Mouse (Mus musculus) embryonic facial prominence, embryonic 15.5 days (tissue): ENCODE measurements around the gene Adam33. TPM values are rescaled to one million over a fixed set of nuclear protein-coding genes. Genes with fewer than 3 reads are reported as not detected.
"Not testable (repeated sequence)": the region's sequence is repeated elsewhere in the genome, so short reads cannot be mapped to it uniquely, and the experiment has no call there.

Experiments
- ATAC-seq: fragments of 200-750 bp; cut with Nextera tagmentation; 2 replicates; pipeline ENCODE4 v1.8.0; 2017; ENCODE audit warnings: low read depth, moderate TSS enrichment; ENCODE audit not compliant: insufficient number of reproducible peaks, low FRiP score, low TSS enrichment
- H3K27ac ChIP-seq: fragments of 300-500 bp; sonication (generic); replicated peaks from 2 replicates; pipeline ENCODE4 v1.5.1; 2015; ENCODE audit warnings: mild to moderate bottlenecking, inconsistent platforms
- H3K27me3 ChIP-seq: fragments of 300-500 bp; sonication (generic); 2 replicates; pipeline ENCODE4 v1.6.1; 2015; ENCODE audit warnings: inconsistent platforms
- H3K36me3 ChIP-seq: fragments of 300-500 bp; sonication (generic); 2 replicates; pipeline ENCODE4 v1.6.1; 2015; ENCODE audit warnings: mild to moderate bottlenecking, inconsistent platforms
- H3K4me1 ChIP-seq: fragments of 300-500 bp; sonication (generic); 2 replicates; pipeline ENCODE4 v1.6.1; 2015; ENCODE audit warnings: inconsistent platforms
- H3K4me2 ChIP-seq: fragments of 300-500 bp; sonication (generic); replicated peaks from 2 replicates; pipeline ENCODE4 v1.6.1; 2015; ENCODE audit warnings: mild to moderate bottlenecking, inconsistent platforms
- H3K4me3 ChIP-seq: fragments of 300-500 bp; sonication (generic); replicated peaks from 2 replicates; pipeline ENCODE4 v1.5.1; 2015; ENCODE audit warnings: mild to moderate bottlenecking, inconsistent platforms
- H3K9ac ChIP-seq: fragments of 300-500 bp; sonication (generic); 2 replicates; pipeline ENCODE4 v1.6.1; 2015; ENCODE audit warnings: inconsistent platforms
- H3K9me3 ChIP-seq: fragments of 300-500 bp; sonication (generic); replicated peaks from 2 replicates; pipeline ENCODE4 v1.6.1; 2016; ENCODE audit warnings: inconsistent platforms
- WGBS: fragments of 180-500 bp; shearing (Covaris S2); methylation state at CpG from one replicate; pipeline ENCODE4 v1.1.7; 2015; 5-methylcytosine and 5-hydroxymethylcytosine counted together
- polyA plus RNA-seq: library from polyadenylated mRNA; unstranded; fragments of >200 nt; fragmentation: Nextera tagmentation; extraction: Ambion mirVana; gene quantifications from 2 replicates; pipeline ENCODE4 v1.2.1, GENCODE M21; 2015

Gene Adam33
- polyA plus RNA-seq, result 75.8 and 79.0 TPM in 2 replicates

GRCm38 (mm10) chr2:131063404-131063864 lies at the start of gene Adam33:
Gene Adam33, minus strand, starts transcription at chr2:131063814.
- Histone ChIP-seq H3K4me3 (peak within 1 kb of the TSS; percentile 37), H3K27ac (peak within 1 kb of the TSS; percentile 87; the same call in 1 of the 2 replicates), H3K27me3 (peaks cover 2% of the 10 kb centered on the region; the same call in 1 of the 2 replicates), H3K9ac (peak within 1 kb of the TSS; percentile 23; the same call in 1 of the 2 replicates), H3K4me2 (peak within 1 kb of the TSS; percentile 64), H3K4me1 (peaks cover 56% of the 10 kb centered on the region), H3K9me3 (no peaks in the 10 kb centered on the region), H3K36me3 (no peaks in the 10 kb centered on the region)
- 2% methylated on average over 27 of the region's 27 CpGs for WGBS
- ATAC-seq, result peak; percentile 41; the same call in 1 of the 2 replicates

GRCm38 (mm10) chr2:131105989-131106388 lies 42.4 kb upstream of the Adam33 start:
- WGBS, result 81% methylated on average over 5 of the region's 5 CpGs
- H3K36me3 ChIP-seq, result no peaks in the 10 kb centered on the region
- no peaks in the 10 kb centered on the region for H3K9me3 ChIP-seq
- no peak overlapping the region for H3K27ac ChIP-seq
- no peak overlapping the region for H3K4me2 ChIP-seq
- no peaks in the 10 kb centered on the region for H3K4me1 ChIP-seq
- H3K9ac ChIP-seq, result no peak overlapping the region
- H3K4me3 ChIP-seq, result no peak overlapping the region
- H3K27me3 ChIP-seq, result no peaks in the 10 kb centered on the region
- ATAC-seq, result no peak

- not testable (repeated sequence) for H3K36me3 ChIP-seq, H3K4me2 ChIP-seq, ATAC-seq, H3K9me3 ChIP-seq, H3K4me1 ChIP-seq, H3K9ac ChIP-seq, H3K4me3 ChIP-seq, H3K27me3 ChIP-seq, H3K27ac ChIP-seq
- 67% methylated on average over 4 of the region's 4 CpGs for WGBS
These were observed 41.4 kb upstream of the Adam33 start for GRCm38 (mm10) chr2:131105061-131105460.

- Histone ChIP-seq H3K9me3 (no peaks in the 10 kb centered on the region), H3K27me3 (no peaks in the 10 kb centered on the region), H3K9ac (no peak overlapping the region), H3K4me2 (no peak overlapping the region), H3K27ac (no peak overlapping the region), H3K4me1 (no peaks in the 10 kb centered on the region), H3K36me3 (no peaks in the 10 kb centered on the region), H3K4me3 (no peak overlapping the region)
- ATAC-seq, result no peak
- WGBS, result 80% methylated on average over 4 of the region's 4 CpGs
These were observed 40.4 kb upstream of the Adam33 start for GRCm38 (mm10) chr2:131104021-131104420.

- no peak overlapping the region for H3K4me3 ChIP-seq
These were observed 37.9 kb upstream of the Adam33 start for GRCm38 (mm10) chr2:131101530-131101929.

GRCm38 (mm10) chr2:131097087-131097486 lies 33.5 kb upstream of the Adam33 start:
- H3K4me2 ChIP-seq, result no peak overlapping the region
- no peaks in the 10 kb centered on the region for H3K9me3 ChIP-seq
- no peak overlapping the region for H3K9ac ChIP-seq
- WGBS, result 66% methylated on average over 4 of the region's 4 CpGs
- H3K27me3 ChIP-seq, result no peaks in the 10 kb centered on the region
- H3K27ac ChIP-seq, result no peak overlapping the region
- H3K4me3 ChIP-seq, result no peak overlapping the region
- H3K4me1 ChIP-seq, result peaks cover 9% of the 10 kb centered on the region
- H3K36me3 ChIP-seq, result no peaks in the 10 kb centered on the region
- ATAC-seq, result no peak

More at GRCm38 (mm10) chr2:131101530-131101929, 37.9 kb upstream of the Adam33 start:
- no peak overlapping the region for H3K9ac ChIP-seq
- 0 out of 2 replicates have a peak, but pooled peaks cover 2% of the 10 kb centered on the region for H3K4me1 ChIP-seq
- no peak for ATAC-seq
- no peaks in the 10 kb centered on the region for H3K36me3 ChIP-seq
- H3K9me3 ChIP-seq, result no peaks in the 10 kb centered on the region
- WGBS, result 54% methylated on average over 3 of the region's 3 CpGs
- H3K27me3 ChIP-seq, result no peaks in the 10 kb centered on the region
- H3K4me2 ChIP-seq, result no peak overlapping the region
- no peak overlapping the region for H3K27ac ChIP-seq

- ATAC-seq, result peak; percentile 76
- Histone ChIP-seq H3K4me3 (no peak overlapping the region), H3K27me3 (no peaks in the 10 kb centered on the region), H3K27ac (peak overlapping the region; percentile 74), H3K36me3 (no peaks in the 10 kb centered on the region), H3K9me3 (no peaks in the 10 kb centered on the region), H3K9ac (no peak overlapping the region), H3K4me1 (peaks cover 9% of the 10 kb centered on the region), H3K4me2 (peak overlapping the region; percentile 41)
- 7% methylated on average over 9 of the region's 9 CpGs for WGBS
These were observed 32.6 kb upstream of the Adam33 start for GRCm38 (mm10) chr2:131096101-131096795.

GRCm38 (mm10) chr2:131094823-131095222 lies 31.2 kb upstream of the Adam33 start:
- Histone ChIP-seq H3K36me3 (no peaks in the 10 kb centered on the region), H3K9me3 (no peaks in the 10 kb centered on the region), H3K4me3 (no peak overlapping the region), H3K27ac (no peak overlapping the region), H3K4me1 (peaks cover 9% of the 10 kb centered on the region), H3K4me2 (no peak overlapping the region), H3K9ac (no peak overlapping the region), H3K27me3 (no peaks in the 10 kb centered on the region)
- 0% methylated on average over 1 of the region's 1 CpGs for WGBS
- ATAC-seq, result no peak

- no peak overlapping the region for H3K4me2 ChIP-seq
- no peaks in the 10 kb centered on the region for H3K9me3 ChIP-seq
- H3K4me1 ChIP-seq, result peaks cover 9% of the 10 kb centered on the region
- H3K36me3 ChIP-seq, result no peaks in the 10 kb centered on the region
- H3K4me3 ChIP-seq, result no peak overlapping the region
- H3K27me3 ChIP-seq, result no peaks in the 10 kb centered on the region
- 89% methylated on average over 5 of the region's 5 CpGs for WGBS
- no peak overlapping the region for H3K27ac ChIP-seq
- no peak for ATAC-seq
- H3K9ac ChIP-seq, result no peak overlapping the region
These were observed 30.0 kb upstream of the Adam33 start for GRCm38 (mm10) chr2:131093577-131093976.

- Histone ChIP-seq H3K9ac (no peak overlapping the region), H3K4me3 (no peak overlapping the region), H3K9me3 (no peaks in the 10 kb centered on the region), H3K27me3 (no peaks in the 10 kb centered on the region), H3K36me3 (no peaks in the 10 kb centered on the region), H3K27ac (no peak overlapping the region), H3K4me2 (no peak overlapping the region), H3K4me1 (peaks cover under 1% of the 10 kb centered on the region; the same call in 1 of the 2 replicates)
- WGBS, result 64% methylated on average over 3 of the region's 3 CpGs
- ATAC-seq, result no peak
These were observed 27.2 kb upstream of the Adam33 start for GRCm38 (mm10) chr2:131090852-131091251.

GRCm38 (mm10) chr2:131089634-131090033 lies 26.0 kb upstream of the Adam33 start:
- Histone ChIP-seq H3K4me2 (no peak overlapping the region), H3K36me3 (no peaks in the 10 kb centered on the region), H3K27me3 (no peaks in the 10 kb centered on the region), H3K27ac (no peak overlapping the region), H3K9me3 (no peaks in the 10 kb centered on the region), H3K4me1 (no peaks in the 10 kb centered on the region), H3K4me3 (no peak overlapping the region), H3K9ac (no peak overlapping the region)
- no peak for ATAC-seq
- WGBS, result 72% methylated on average over 1 of the region's 1 CpGs

- Histone ChIP-seq H3K4me1 (no peaks in the 10 kb centered on the region), H3K36me3 (no peaks in the 10 kb centered on the region), H3K27me3 (no peaks in the 10 kb centered on the region), H3K4me3 (no peak overlapping the region), H3K9ac (no peak overlapping the region), H3K27ac (no peak overlapping the region), H3K4me2 (no peak overlapping the region), H3K9me3 (no peaks in the 10 kb centered on the region)
- 64% methylated on average over 4 of the region's 4 CpGs for WGBS
- ATAC-seq, result no peak
These were observed 25.0 kb upstream of the Adam33 start for GRCm38 (mm10) chr2:131088581-131088980.
